Mouse (Mus musculus) embryonic facial prominence, embryonic 13.5 days (tissue): ENCODE results near the gene Slc25a33. TPM values are rescaled to one million over a fixed set of nuclear protein-coding genes. Genes with fewer than 3 reads are reported as not detected.

Experiments used
- ATAC-seq: fragments of 200-750 bp; cut with Nextera tagmentation; 2 replicates; pipeline ENCODE4 v1.8.0; 2017; ENCODE audit warnings: low read depth; ENCODE audit not compliant: insufficient number of reproducible peaks, insufficient read depth, low FRiP score, low TSS enrichment
- H3K27ac ChIP-seq: fragments of 300-500 bp; sonication (generic); 2 replicates; pipeline ENCODE4 v1.5.1; 2015; ENCODE audit warnings: moderate library complexity, mild to moderate bottlenecking, inconsistent platforms
- H3K27me3 ChIP-seq: fragments of 300-500 bp; sonication (generic); 2 replicates; pipeline ENCODE4 v1.6.1; 2015; ENCODE audit warnings: mild to moderate bottlenecking, inconsistent platforms
- H3K36me3 ChIP-seq: fragments of 300-500 bp; sonication (generic); 2 replicates; pipeline ENCODE4 v1.6.1; 2015; ENCODE audit warnings: mild to moderate bottlenecking, inconsistent platforms
- H3K4me1 ChIP-seq: fragments of 300-500 bp; sonication (generic); 2 replicates; pipeline ENCODE4 v1.6.1; 2015; ENCODE audit warnings: inconsistent platforms
- H3K4me2 ChIP-seq: fragments of 300-500 bp; sonication (generic); 2 replicates; pipeline ENCODE4 v1.6.1; 2015; ENCODE audit warnings: moderate library complexity, mild to moderate bottlenecking, inconsistent platforms
- H3K4me3 ChIP-seq: fragments of 300-500 bp; sonication (generic); 2 replicates; pipeline ENCODE4 v1.5.1; 2015; ENCODE audit warnings: mild to moderate bottlenecking, inconsistent platforms
- H3K9ac ChIP-seq: fragments of 300-500 bp; sonication (generic); 2 replicates; pipeline ENCODE4 v1.6.1; 2015; ENCODE audit warnings: mild to moderate bottlenecking, inconsistent platforms
- H3K9me3 ChIP-seq: fragments of 300-500 bp; sonication (generic); 2 replicates; pipeline ENCODE4 v1.6.1; 2016; ENCODE audit warnings: inconsistent platforms
- WGBS: fragments of 180-500 bp; shearing (Covaris S2); methylation state at CpG from one replicate; pipeline ENCODE4 v1.1.7; 2015; ENCODE audit warnings: mixed read lengths; 5-methylcytosine and 5-hydroxymethylcytosine counted together
- polyA plus RNA-seq: library from polyadenylated mRNA; unstranded; fragments of >200 nt; fragmentation: Nextera tagmentation; extraction: Ambion mirVana; gene quantifications from 2 replicates; pipeline ENCODE4 v1.2.1, GENCODE M21; 2015

Slc25a33 gene
- polyA plus RNA-seq, 1 experiment from 2014 or later, result 12.3 TPM

DNA sequence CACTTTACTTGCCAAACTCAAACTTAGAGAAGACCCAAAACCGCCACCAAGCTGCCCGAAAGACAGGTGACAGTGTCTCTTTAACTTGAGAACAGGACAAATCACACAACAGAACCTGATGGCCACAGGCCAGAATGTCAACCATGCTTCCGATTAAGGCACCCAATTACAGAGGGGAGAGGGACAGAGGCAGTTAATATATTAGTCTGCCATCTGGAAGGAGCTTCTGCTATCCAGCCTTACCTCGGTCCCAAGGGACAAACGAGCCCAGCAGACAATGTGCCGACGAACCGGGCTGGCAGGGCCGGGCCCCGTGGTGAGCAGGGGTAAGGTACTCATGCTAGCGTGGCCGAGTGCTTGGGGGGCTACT lies 51.1 kb downstream of the Slc25a33 start:
- no peak overlapping the region for H3K4me2 ChIP-seq
- H3K9ac ChIP-seq, result no peak overlapping the region
- H3K27me3 ChIP-seq, result no peaks in the 10 kb centered on the region
- H3K4me3 ChIP-seq, result no peak overlapping the region
- peaks cover 8% of the 10 kb centered on the region; the same call in 1 of the 2 replicates for H3K4me1 ChIP-seq
- 85% methylated on average over 12 of the region's 12 CpGs for WGBS
- peaks cover 92% of the 10 kb centered on the region for H3K36me3 ChIP-seq
- H3K9me3 ChIP-seq, result no peaks in the 10 kb centered on the region
- ATAC-seq, result no peak
- H3K27ac ChIP-seq, result no peak overlapping the region

GRCm38 (mm10) chr4:149722104-149723020 lies 51.7 kb downstream of the Slc25a33 start:
- no peak overlapping the region for H3K27ac ChIP-seq
- no peak overlapping the region for H3K4me3 ChIP-seq
- no peaks in the 10 kb centered on the region for H3K9me3 ChIP-seq
- no peak overlapping the region for H3K4me2 ChIP-seq
- H3K4me1 ChIP-seq, result peaks cover 8% of the 10 kb centered on the region; the same call in 1 of the 2 replicates
- H3K36me3 ChIP-seq, result peaks cover 92% of the 10 kb centered on the region
- no peak overlapping the region for H3K9ac ChIP-seq
- 74% methylated on average over 24 of the region's 24 CpGs for WGBS
- ATAC-seq, result no peak
- H3K27me3 ChIP-seq, result no peaks in the 10 kb centered on the region

- H3K4me1 ChIP-seq, result peaks cover 8% of the 10 kb centered on the region; the same call in 1 of the 2 replicates
- H3K36me3 ChIP-seq, result peaks cover 92% of the 10 kb centered on the region
- WGBS, result 80% methylated on average over 8 of the region's 8 CpGs
- ATAC-seq, result no peak
- H3K4me3 ChIP-seq, result no peak overlapping the region
- no peak overlapping the region for H3K9ac ChIP-seq
- H3K27ac ChIP-seq, result no peak overlapping the region
- H3K27me3 ChIP-seq, result no peaks in the 10 kb centered on the region
- no peak overlapping the region for H3K4me2 ChIP-seq
- no peaks in the 10 kb centered on the region for H3K9me3 ChIP-seq
These were observed 52.9 kb downstream of the Slc25a33 start for GRCm38 (mm10) chr4:149721163-149721562.

DNA sequence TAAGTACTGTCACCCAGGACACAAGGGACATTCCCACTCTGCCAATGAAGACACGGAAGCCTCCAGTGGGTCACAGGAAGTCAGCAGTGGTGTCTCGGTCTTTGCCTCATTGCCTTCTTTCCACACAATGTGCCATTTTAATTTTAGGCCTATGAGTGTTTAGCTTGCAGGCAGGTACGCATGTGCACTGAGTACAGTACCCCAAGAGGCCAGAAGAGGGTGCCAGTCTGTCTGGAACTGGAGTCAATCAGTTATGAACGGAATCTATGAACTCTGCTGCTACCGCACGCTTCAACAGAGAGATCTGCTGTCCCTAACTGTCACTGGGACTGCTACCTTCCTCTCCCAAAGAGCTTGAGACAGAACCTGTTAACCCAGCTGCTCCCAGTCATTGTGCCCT lies 54.4 kb downstream of the Slc25a33 start:
- Histone ChIP-seq H3K27me3 (no peaks in the 10 kb centered on the region), H3K36me3 (peaks cover 92% of the 10 kb centered on the region), H3K27ac (no peak overlapping the region), H3K9me3 (no peaks in the 10 kb centered on the region), H3K9ac (no peak overlapping the region), H3K4me2 (no peak overlapping the region), H3K4me1 (peaks cover 1% of the 10 kb centered on the region; the same call in 1 of the 2 replicates), H3K4me3 (no peak overlapping the region)
- ATAC-seq, result no peak
- WGBS, result 78% methylated on average over 6 of the region's 6 CpGs

DNA sequence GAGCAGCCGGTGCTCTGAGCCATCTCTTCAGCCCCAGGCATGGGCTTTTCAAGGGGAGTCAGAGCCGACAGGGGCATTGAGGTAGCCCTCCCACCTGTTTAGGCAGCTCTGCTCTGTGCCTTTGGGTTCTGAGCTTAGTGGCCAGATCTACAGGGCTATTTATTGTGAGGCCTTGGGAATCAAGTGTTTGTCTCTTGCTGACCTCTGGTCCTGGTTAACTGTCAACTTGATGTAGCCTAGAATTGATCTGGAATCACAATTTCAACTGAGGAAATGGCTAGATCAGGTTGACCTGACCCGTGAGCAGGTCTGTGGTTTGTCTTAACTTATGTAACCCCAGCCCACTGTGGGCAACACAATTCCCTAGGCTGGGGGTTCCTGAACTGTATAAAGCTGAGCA lies 59.5 kb downstream of the Slc25a33 start:
- ATAC-seq, result no peak
- H3K9me3 ChIP-seq, result no peaks in the 10 kb centered on the region
- no peak overlapping the region for H3K4me3 ChIP-seq
- H3K36me3 ChIP-seq, result peaks cover 51% of the 10 kb centered on the region
- no peak overlapping the region for H3K27ac ChIP-seq
- H3K27me3 ChIP-seq, result no peaks in the 10 kb centered on the region
- H3K4me2 ChIP-seq, result no peak overlapping the region
- peaks cover 6% of the 10 kb centered on the region; the same call in 1 of the 2 replicates for H3K4me1 ChIP-seq
- WGBS, result 69% methylated on average over 3 of the region's 3 CpGs
- H3K9ac ChIP-seq, result no peak overlapping the region

DNA sequence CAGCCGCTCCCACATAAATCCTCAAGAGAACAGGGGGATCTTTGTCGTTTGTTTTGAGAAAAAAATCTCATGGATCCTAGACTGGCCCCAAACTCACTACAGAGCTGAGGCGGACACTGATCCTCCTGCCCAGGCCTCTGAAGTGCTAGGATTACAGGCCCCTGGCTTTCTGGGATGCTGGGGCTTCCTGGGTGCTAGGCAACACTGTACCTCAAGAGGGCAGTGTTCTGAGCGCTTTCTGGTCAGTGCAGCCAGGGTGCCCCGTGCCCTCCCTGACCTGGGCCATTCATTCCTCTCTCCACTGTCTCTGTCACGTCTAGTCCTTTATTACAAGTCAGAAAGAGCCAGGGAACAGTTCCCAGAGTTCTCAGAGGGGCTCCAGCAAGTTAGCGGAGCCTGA lies 62.1 kb downstream of the Slc25a33 start:
- H3K4me1 ChIP-seq, result peaks cover 6% of the 10 kb centered on the region; the same call in 1 of the 2 replicates
- no peak overlapping the region for H3K9ac ChIP-seq
- H3K9me3 ChIP-seq, result no peaks in the 10 kb centered on the region
- 21% methylated on average over 7 of the region's 7 CpGs for WGBS
- peaks cover 25% of the 10 kb centered on the region for H3K36me3 ChIP-seq
- H3K4me2 ChIP-seq, result no peak overlapping the region
- H3K4me3 ChIP-seq, result no peak overlapping the region
- H3K27me3 ChIP-seq, result no peaks in the 10 kb centered on the region
- no peak overlapping the region for H3K27ac ChIP-seq
- ATAC-seq, result no peak

- WGBS, result 86% methylated on average over 5 of the region's 5 CpGs
These were observed 62.6 kb downstream of the Slc25a33 start for GRCm38 (mm10) chr4:149711485-149711884.

DNA sequence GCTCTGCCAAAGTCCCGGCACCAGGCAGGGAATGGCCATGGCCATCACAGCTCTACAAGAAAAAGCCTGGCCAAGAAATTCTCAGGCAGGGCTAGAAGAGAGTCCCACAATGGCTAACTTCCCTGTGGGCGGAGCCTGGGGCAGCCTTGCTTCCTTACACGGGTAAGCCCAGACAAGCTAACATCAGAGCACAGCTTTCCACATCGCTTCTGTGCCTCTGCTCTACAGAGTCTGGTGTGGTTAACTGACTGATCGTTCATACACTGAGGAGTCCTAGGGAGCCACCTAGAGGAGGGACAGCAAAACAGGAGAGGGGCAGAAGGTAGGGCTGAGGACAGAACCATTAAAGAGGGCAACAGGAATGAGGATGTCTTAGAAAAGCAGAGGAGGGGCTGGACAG lies 63.6 kb downstream of the Slc25a33 start:
- no peak overlapping the region for H3K4me2 ChIP-seq
- no peak overlapping the region for H3K4me3 ChIP-seq
- no peak for ATAC-seq
- H3K27me3 ChIP-seq, result no peaks in the 10 kb centered on the region
- no peak overlapping the region for H3K27ac ChIP-seq
- peaks cover 6% of the 10 kb centered on the region; the same call in 1 of the 2 replicates for H3K4me1 ChIP-seq
- no peak overlapping the region for H3K9ac ChIP-seq
- no peaks in the 10 kb centered on the region for H3K9me3 ChIP-seq
- H3K36me3 ChIP-seq, result peaks cover 10% of the 10 kb centered on the region
- 19% methylated on average over 5 of the region's 5 CpGs for WGBS

More at GRCm38 (mm10) chr4:149711485-149711884, 62.6 kb downstream of the Slc25a33 start:
- H3K4me3 ChIP-seq, result no peak overlapping the region
- peaks cover 6% of the 10 kb centered on the region; the same call in 1 of the 2 replicates for H3K4me1 ChIP-seq
- no peak overlapping the region for H3K9ac ChIP-seq
- H3K27ac ChIP-seq, result no peak overlapping the region
- no peak for ATAC-seq
- H3K9me3 ChIP-seq, result no peaks in the 10 kb centered on the region
- peaks cover 20% of the 10 kb centered on the region for H3K36me3 ChIP-seq
- no peak overlapping the region for H3K4me2 ChIP-seq
- no peaks in the 10 kb centered on the region for H3K27me3 ChIP-seq

DNA sequence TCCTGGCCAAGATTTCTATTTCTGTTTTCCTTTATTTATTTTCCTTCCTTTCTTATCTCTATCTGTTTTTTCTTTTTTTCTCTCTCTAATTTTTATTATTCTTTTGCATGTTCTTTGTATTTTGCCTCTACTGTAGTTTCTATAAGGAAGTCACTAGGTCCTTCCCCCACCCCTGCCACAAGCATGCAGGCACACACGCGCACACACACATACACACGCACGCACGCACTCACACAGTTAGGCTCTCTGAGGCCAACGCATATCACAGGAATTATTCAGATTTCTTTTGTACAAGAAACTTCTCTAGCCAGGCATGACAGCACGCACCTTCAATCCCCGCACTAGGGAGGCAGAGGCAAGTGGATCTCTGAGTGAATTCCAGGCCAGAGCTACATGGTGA lies 68.1 kb downstream of the Slc25a33 start:
- 90% methylated on average over 8 of the region's 8 CpGs for WGBS
- Histone ChIP-seq H3K27me3 (no peaks in the 10 kb centered on the region), H3K9me3 (no peaks in the 10 kb centered on the region), H3K9ac (no peak overlapping the region), H3K36me3 (no peaks in the 10 kb centered on the region), H3K27ac (no peak overlapping the region), H3K4me2 (no peak overlapping the region), H3K4me3 (no peak overlapping the region), H3K4me1 (peaks cover 5% of the 10 kb centered on the region; the same call in 1 of the 2 replicates)
- no peak for ATAC-seq

DNA sequence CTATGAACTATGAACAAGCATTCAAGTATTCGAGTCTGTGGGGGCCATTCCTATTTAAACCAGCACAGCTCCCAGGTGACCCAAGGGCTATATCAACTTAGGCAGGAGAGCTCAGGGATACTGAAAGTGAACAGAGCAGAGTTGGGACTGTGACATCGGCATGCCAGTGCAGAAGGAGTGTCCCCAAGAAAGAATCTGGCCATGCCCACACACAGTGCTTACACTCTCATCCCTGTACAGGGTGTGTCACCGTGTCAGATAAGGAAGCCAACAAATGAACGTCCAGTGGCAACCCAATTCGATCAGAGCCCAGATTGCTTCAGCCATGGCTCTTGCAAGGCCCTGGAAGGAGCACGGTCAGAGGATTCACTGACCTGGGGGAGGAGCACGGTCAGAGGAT lies 68.8 kb downstream of the Slc25a33 start:
- H3K4me1 ChIP-seq, result peaks cover 5% of the 10 kb centered on the region; the same call in 1 of the 2 replicates
- H3K27me3 ChIP-seq, result peaks cover 4% of the 10 kb centered on the region
- no peak overlapping the region for H3K9ac ChIP-seq
- H3K4me3 ChIP-seq, result no peak overlapping the region
- no peaks in the 10 kb centered on the region for H3K36me3 ChIP-seq
- no peak overlapping the region for H3K4me2 ChIP-seq
- H3K9me3 ChIP-seq, result no peaks in the 10 kb centered on the region
- H3K27ac ChIP-seq, result no peak overlapping the region
- WGBS, result 76% methylated on average over 7 of the region's 7 CpGs
- ATAC-seq, result no peak

DNA sequence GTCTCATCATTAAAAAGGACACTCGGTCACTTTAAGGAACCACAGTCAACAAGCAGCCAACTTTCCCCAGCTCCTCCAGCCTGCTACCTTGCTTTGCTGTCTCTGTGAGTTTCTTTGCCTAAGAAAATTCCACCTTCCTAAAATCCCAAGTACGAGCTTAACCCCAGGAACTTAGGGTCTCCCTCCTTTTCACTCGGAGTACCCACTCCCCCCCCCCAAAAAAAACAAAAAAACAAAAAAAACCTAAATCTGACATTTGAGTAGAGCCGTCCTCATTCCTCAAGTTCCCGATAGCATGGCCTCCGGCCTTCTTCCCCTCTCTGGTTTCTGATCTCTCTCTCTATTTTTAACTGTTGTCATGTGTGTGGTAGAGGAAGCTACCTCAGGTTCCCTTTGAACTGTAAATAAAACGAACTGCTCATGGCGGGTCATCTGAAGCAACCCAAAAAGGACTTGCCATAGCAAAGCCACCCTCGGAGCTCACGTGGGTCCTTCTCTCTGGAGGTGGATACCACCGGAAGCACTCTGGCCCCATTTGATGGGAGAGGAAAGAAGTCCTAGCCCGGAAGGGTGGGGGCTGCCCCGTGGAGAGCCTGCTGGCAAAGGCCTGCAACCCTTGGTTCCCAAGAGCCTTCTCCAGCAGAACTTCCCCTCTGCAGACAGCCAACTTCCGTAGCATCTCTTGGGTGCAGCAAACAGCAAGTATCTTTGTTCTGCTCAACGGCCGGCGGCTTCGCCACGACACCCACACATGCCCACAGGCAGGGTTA lies 71.7 kb downstream of the Slc25a33 start, which contains the start of gene Pik3cd:
Pik3cd (minus strand) TSS at position 362 of the 770 bp plus-strand sequence.
- Histone ChIP-seq H3K9me3 (no peaks in the 10 kb centered on the region), H3K36me3 (no peaks in the 10 kb centered on the region), H3K27me3 (peaks cover 31% of the 10 kb centered on the region), H3K4me2 (no peak within 1 kb of the TSS), H3K9ac (no peak within 1 kb of the TSS), H3K4me1 (peaks cover 14% of the 10 kb centered on the region; the same call in 1 of the 2 replicates), H3K27ac (no peak within 1 kb of the TSS), H3K4me3 (no peak within 1 kb of the TSS)
- no peak for ATAC-seq
- 52% methylated on average over 19 of the region's 19 CpGs for WGBS
